Mouse (Mus musculus): ENCODE measurements around the gene Dydc2.

Gene Dydc2

GRCm38 (mm10) chr14:41004201-41005141 is 64.5 kb downstream of the Dydc2 start:
- no peak for DNase-seq (ENCODE audit: extremely low read depth, low read depth, low spot score)

- DNase-seq (ENCODE audit: extremely low read depth, low read depth, low spot score), result no peak
These were observed 67.4 kb downstream of the Dydc2 start for GRCm38 (mm10) chr14:41001576-41001975.

GRCm38 (mm10) chr14:41000801-41001200 is 68.2 kb downstream of the Dydc2 start:
- DNase-seq (ENCODE audit: extremely low read depth, low read depth, low spot score), result no peak

- DNase-seq (ENCODE audit: extremely low read depth, low read depth, low spot score), result no peak
These were observed 68.9 kb downstream of the Dydc2 start for GRCm38 (mm10) chr14:40999904-41000645.

Measured in fat pad, adult 2 months (tissue).